Comparison of ENCODE assay signal across 19 mouse cellular contexts in genomic region chr10:96605168-96605567, GRCm38 (mm10). TPM values are rescaled to one million over a fixed set of nuclear protein-coding genes. Genes with fewer than 3 reads are reported as not detected.
DNase-seq lines count a peak whose midpoint lies in the region; ATAC-seq lines count a peak whose summit lies in the region.
"Had no signal": no experiment of that assay in that cellular context is flagged by ENCODE, and none has a peak within 500 bp of the region (broad histone marks: within the 10 kb centered on the region; RNA-seq: fewer than 3 reads in every experiment).

No protein-coding gene starts in this region.

- ATAC-seq in common myeloid progenitor, adult 5-6 weeks (replicated peaks; ENCODE audit: low read depth, poor library complexity, severe bottlenecking), result 0 out of 2 replicates have a peak, but pooled peaks have one; percentile 24
- peak; percentile 17 for ATAC-seq in inflammation-experienced regulatory T-cells, adult 6 months
- ATAC-seq in neutrophil, adult 5-6 weeks (ENCODE audit: extremely low read depth, insufficient number of reproducible peaks, low FRiP score, poor library complexity, severe bottlenecking), result 0 out of 2 replicates have a peak, but pooled peaks have one; percentile 17
- ATAC-seq: activated CD4-positive, CD25-positive, alpha-beta regulatory T cell, adult 4 months; forebrain, embryonic 14.5 days; hindbrain, embryonic 16.5 days; intestine, postnatal 0 days had no signal

- DNase-seq in A20 (ENCODE audit: low read depth, low spot score), result peak; percentile 44
- DNase-seq in right cerebral cortex, adult 18-20 months, result no peak
- DNase-seq in frontal cortex, postnatal 25 days (ENCODE audit: low spot score in 2 of 2), result no peak
- no peak for DNase-seq in heart, adult 8-10 months (ENCODE audit: low spot score)
- no peak for DNase-seq in left cerebral cortex, adult 8-10 months (ENCODE audit: low spot score in 2 of 2)
- DNase-seq: adrenal gland, adult 8-10 months; adrenal gland, postnatal 25 days; cerebellum, adult 11-12 months; cerebellum, adult 8-10 months; cerebellum, postnatal 36 days; gastrocnemius, postnatal 14 days; heart, adult 2 months had no signal

RNA-seq across cellular contexts. Expression of gene Btg1, which starts 11.6 kb away (rescaled TPM):
- total RNA-seq in common myeloid progenitor, adult 5-6 weeks (2017), result 41.2 and 44.4 TPM in 2 replicates
- polyA plus RNA-seq in inflammation-experienced regulatory T-cells, adult 6 months (2017; shearing (Covaris generic)), result 100 to 1,000 TPM; 133 to 334 (median 288) TPM
- total RNA-seq in neutrophil, adult 5-6 weeks (2017), result 996 and 1,066 TPM in 2 replicates
- total RNA-seq in heart, adult 8-10 months (2022), result 10 to 100 TPM; 28.5 to 34.7 (median 33.2) TPM
- 10 to 100 TPM; 34.1 to 39.4 (median 35.2) TPM for total RNA-seq in left cerebral cortex, adult 8-10 months (2022)

Comparison
In these comparisons a context has a peak if more than half of its experiments do, and no peak if none do; other contexts are left out.
1. RNA of gene Btg1, which starts 11.6 kb away (total RNA-seq): 996 to 1,066 TPM in neutrophil, adult 5-6 weeks; 41.2 to 44.4 TPM in common myeloid progenitor, adult 5-6 weeks, 34.1 to 39.4 TPM in left cerebral cortex, adult 8-10 months and 28.5 to 34.7 TPM in heart, adult 8-10 months; every median in the first group is over 10 times any median in the second.
2. Peak in every context shown above with its lines, with median percentiles within 50 percentile points of each other: ATAC-seq.